Mouse (Mus musculus) urinary bladder, postnatal 10 days (tissue): ENCODE measurements around the gene Runx1.

Experiments
- DNase-seq: peaks from one replicate; pipeline ENCODE4 v3.0.0; 2022; ENCODE audit warnings: low spot score

Runx1 gene

GRCm38 (mm10) chr16:92609006-92609716 is 216.8 kb downstream of the Runx1 start:
- DNase-seq: no peak

GRCm38 (mm10) chr16:92608180-92608960 is 217.6 kb downstream of the Runx1 start:
- no peak for DNase-seq

GRCm38 (mm10) chr16:92606491-92606965 is 219.4 kb downstream of the Runx1 start:
- DNase-seq: no peak

- DNase-seq: no peak
These were observed 220.1 kb downstream of the Runx1 start for GRCm38 (mm10) chr16:92605606-92606490.

- no peak for DNase-seq
These were observed 223.4 kb downstream of the Runx1 start for GRCm38 (mm10) chr16:92602504-92602903.

GRCm38 (mm10) chr16:92601270-92601826 is 224.6 kb downstream of the Runx1 start:
- no peak for DNase-seq

- no peak for DNase-seq
These were observed 226.5 kb downstream of the Runx1 start for GRCm38 (mm10) chr16:92599451-92599850.

- no peak for DNase-seq
These were observed 228.3 kb downstream of the Runx1 start for GRCm38 (mm10) chr16:92597655-92598054.

- DNase-seq: no peak
These were observed 233.7 kb downstream of the Runx1 start for GRCm38 (mm10) chr16:92592207-92592606.

- DNase-seq: no peak
These were observed 234.2 kb downstream of the Runx1 start for GRCm38 (mm10) chr16:92591783-92592182.

- DNase-seq: no peak
These were observed 238.1 kb downstream of the Runx1 start for GRCm38 (mm10) chr16:92587836-92588235.

- DNase-seq: no peak
These were observed 244.2 kb downstream of the Runx1 start for GRCm38 (mm10) chr16:92581767-92582166.

GRCm38 (mm10) chr16:92580981-92581380 is 245.0 kb downstream of the Runx1 start:
- DNase-seq: no peak

GRCm38 (mm10) chr16:92578915-92579653 is 246.9 kb downstream of the Runx1 start:
- DNase-seq: no peak

- no peak for DNase-seq
These were observed 248.6 kb downstream of the Runx1 start for GRCm38 (mm10) chr16:92577381-92577780.

- DNase-seq: no peak
These were observed 250.2 kb downstream of the Runx1 start for GRCm38 (mm10) chr16:92575792-92576191.

GRCm38 (mm10) chr16:92573193-92573592 is 252.8 kb downstream of the Runx1 start:
- DNase-seq: no peak

GRCm38 (mm10) chr16:92571246-92571645 is 254.7 kb downstream of the Runx1 start:
- DNase-seq: no peak

- no peak for DNase-seq
These were observed 259.8 kb downstream of the Runx1 start for GRCm38 (mm10) chr16:92566146-92566545.

- DNase-seq: peak; percentile 63
These were observed 260.2 kb downstream of the Runx1 start for GRCm38 (mm10) chr16:92565708-92566107.

GRCm38 (mm10) chr16:92565291-92565690 is 260.7 kb downstream of the Runx1 start:
- DNase-seq: no peak
